Mouse (Mus musculus): ENCODE data around the gene Igf2bp3. TPM values are rescaled to one million over a fixed set of nuclear protein-coding genes. Genes with fewer than 3 reads are reported as not detected.

Igf2bp3 gene
- polyA plus RNA-seq, 1 experiment from 2014 or later, result 122 TPM

GRCm38 (mm10) chr6:49218275-49218802, 3.6 kb upstream of the Igf2bp3 start:
- Histone ChIP-seq H3K4me2 (peak overlapping the region; percentile 74), H3K4me3 (replicated peaks) (peak overlapping the region; percentile 62), H3K27ac (0 out of 2 replicates have a peak overlapping the region, but pooled peaks have one; percentile 96), H3K9me3 (no peaks in the 10 kb centered on the region), H3K27me3 (no peaks in the 10 kb centered on the region), H3K9ac (replicated peaks) (peak overlapping the region; percentile 50), H3K36me3 (no peaks in the 10 kb centered on the region), H3K4me1 (replicated peaks) (peaks cover 6% of the 10 kb centered on the region)
- no peak for ATAC-seq (ENCODE audit: insufficient number of reproducible peaks, insufficient read depth, low FRiP score, low TSS enrichment, low read depth)
- 0% methylated on average over 31 of the region's 31 CpGs for WGBS

DNA sequence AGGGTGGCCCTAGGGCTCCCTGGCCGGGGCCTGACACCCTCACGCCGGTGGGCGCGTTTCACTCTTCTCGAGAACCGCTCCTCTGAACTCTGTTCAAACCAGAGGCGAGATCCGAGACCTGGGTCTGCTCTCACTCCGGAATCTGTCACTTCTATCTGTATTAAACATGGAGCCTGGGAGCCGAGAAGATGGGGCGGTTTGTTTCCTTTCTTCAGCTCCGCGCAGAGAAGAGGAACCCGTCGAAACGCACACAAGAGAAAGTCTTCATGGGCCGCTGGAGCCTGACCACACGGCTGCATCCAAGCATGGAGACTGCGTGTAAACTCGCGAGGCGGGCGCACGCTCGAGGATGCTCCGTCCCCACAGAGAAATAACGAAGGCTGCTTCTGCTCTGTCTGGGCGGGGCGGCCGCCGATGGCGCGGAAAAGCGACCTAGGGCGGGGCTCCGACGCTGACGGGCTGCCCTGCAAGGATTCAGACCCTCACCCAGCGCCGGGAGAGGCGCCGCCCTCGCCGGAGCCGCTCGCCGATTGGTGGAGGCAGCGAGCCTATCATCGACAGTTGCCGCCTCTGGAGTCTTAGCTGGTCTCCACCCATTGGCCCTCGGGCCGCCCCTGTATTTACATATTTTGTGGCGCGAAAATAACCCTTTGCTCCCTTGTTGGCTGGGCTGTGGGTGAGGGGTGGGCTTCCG, 3.0 kb upstream of the Igf2bp3 start:
- Histone ChIP-seq H3K9ac (replicated peaks) (peak overlapping the region; percentile 78), H3K4me2 (peak overlapping the region; percentile 74), H3K9me3 (no peaks in the 10 kb centered on the region), H3K4me3 (replicated peaks) (peak overlapping the region; percentile 62), H3K36me3 (no peaks in the 10 kb centered on the region), H3K27ac (peak overlapping the region; percentile 96), H3K27me3 (no peaks in the 10 kb centered on the region), H3K4me1 (replicated peaks) (peaks cover 10% of the 10 kb centered on the region)
- WGBS, result under 1% methylated on average over 56 of the region's 56 CpGs
- ATAC-seq (ENCODE audit: insufficient number of reproducible peaks, insufficient read depth, low FRiP score, low TSS enrichment, low read depth), result peak; percentile 93

DNA sequence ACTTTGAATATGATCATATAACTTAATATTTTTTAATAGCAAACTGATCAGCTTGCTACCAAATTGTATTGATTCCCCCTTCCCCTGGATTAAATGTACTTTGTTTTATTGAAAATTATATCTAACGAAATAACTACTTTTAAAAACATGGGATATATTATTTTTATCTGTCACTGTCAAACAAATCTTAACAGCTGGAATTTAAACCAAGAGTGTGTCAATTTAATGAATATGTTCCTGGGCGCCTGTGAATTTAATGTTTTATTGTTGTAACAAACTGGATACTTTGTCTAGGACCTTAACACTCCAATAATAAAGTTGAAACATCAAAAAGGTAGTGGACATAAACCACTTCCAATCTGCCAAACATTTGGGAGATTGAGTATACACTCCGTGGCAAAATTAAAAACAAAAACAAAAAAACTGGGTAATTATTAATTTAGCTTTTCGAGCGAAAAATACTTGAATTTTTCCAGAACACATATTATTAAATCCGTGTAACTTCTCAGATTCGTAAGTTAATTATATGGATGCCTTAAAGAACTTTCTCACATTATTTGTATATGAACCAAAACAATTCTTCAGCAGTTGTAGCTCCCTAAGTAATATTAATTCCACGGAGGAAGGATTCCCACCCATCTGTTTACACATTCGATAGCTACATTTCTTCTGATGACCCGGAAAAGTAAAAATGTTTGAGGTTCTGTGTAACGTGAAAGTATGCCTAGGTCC, 2.2 kb upstream of the Igf2bp3 start:
- no peaks in the 10 kb centered on the region for H3K9me3 ChIP-seq
- H3K36me3 ChIP-seq, result no peaks in the 10 kb centered on the region
- H3K27ac ChIP-seq, result peak overlapping the region; percentile 96
- H3K27me3 ChIP-seq, result no peaks in the 10 kb centered on the region
- peak overlapping the region; percentile 74 for H3K4me2 ChIP-seq
- peak overlapping the region; percentile 62 for H3K4me3 ChIP-seq (replicated peaks)
- ATAC-seq (ENCODE audit: insufficient number of reproducible peaks, insufficient read depth, low FRiP score, low TSS enrichment, low read depth), result no peak
- WGBS, result 2% methylated on average over 11 of the region's 11 CpGs
- H3K9ac ChIP-seq (replicated peaks), result peak overlapping the region; percentile 78
- H3K4me1 ChIP-seq (replicated peaks), result peaks cover 18% of the 10 kb centered on the region

GRCm38 (mm10) chr6:49215748-49216585, 1.2 kb upstream of the Igf2bp3 start:
- H3K27ac ChIP-seq, result peak overlapping the region; percentile 99
- H3K9me3 ChIP-seq, result no peaks in the 10 kb centered on the region
- H3K27me3 ChIP-seq, result no peaks in the 10 kb centered on the region
- 2% methylated on average over 14 of the region's 14 CpGs for whole genome bisulfite sequencing
- H3K9ac ChIP-seq (replicated peaks), result peak overlapping the region; percentile 98
- peak; percentile 7 for ATAC-seq (ENCODE audit: insufficient number of reproducible peaks, insufficient read depth, low FRiP score, low TSS enrichment, low read depth)
- H3K4me3 ChIP-seq (replicated peaks), result peak overlapping the region; percentile 98
- H3K4me2 ChIP-seq, result peak overlapping the region; percentile 91
- no peaks in the 10 kb centered on the region for H3K36me3 ChIP-seq
- peaks cover 26% of the 10 kb centered on the region for H3K4me1 ChIP-seq (replicated peaks)

DNA sequence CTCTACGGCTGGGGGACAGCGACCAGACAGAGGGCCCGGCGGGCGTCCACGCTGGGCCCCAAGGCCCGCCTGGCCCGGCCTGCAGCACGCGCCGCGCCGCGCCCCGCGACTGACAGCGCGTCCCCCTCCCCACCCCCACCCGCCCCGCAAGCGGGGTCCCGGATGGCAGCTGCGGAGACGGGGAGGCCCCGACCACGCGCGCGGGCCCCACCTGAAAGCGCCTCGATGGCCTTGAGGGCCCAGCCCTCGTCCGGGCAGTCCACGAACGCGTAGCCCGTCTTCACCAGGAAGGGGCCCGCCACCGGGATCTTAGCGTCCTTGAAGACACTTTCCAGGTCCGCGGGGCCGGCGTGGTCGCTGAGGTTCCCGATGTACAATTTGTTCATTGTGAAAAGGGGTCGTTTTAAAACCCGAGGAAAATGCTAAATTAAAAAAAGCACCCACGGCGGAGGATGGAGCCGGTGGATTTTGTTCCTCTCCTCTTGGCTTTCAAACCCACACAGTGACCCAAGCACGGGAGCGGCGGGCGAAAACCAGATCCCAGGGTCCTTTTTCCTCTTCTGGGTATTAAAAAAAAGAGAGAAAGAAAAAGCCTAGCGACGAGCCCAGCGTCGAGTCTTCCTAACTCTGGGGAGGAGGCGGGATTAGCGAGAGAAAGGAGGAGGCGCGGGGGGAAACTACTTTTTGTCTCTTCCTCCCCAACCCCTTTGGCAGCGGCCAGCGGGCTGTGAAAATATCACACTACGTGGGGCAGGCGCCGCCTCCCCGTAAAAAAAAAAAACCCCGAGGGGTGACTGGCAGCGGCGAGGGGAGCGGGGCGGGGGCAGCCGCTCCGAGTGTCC, 450 bp downstream of the Igf2bp3 start:
- Histone ChIP-seq H3K4me2 (peak overlapping the region; percentile 91), H3K9me3 (no peaks in the 10 kb centered on the region), H3K27me3 (no peaks in the 10 kb centered on the region), H3K27ac (peak overlapping the region; percentile 99), H3K36me3 (no peaks in the 10 kb centered on the region), H3K4me3 (replicated peaks) (peak overlapping the region; percentile 98), H3K9ac (replicated peaks) (peak overlapping the region; percentile 98), H3K4me1 (replicated peaks) (peaks cover 34% of the 10 kb centered on the region)
- WGBS, result under 1% methylated on average over 76 of the region's 76 CpGs
- ATAC-seq (ENCODE audit: insufficient number of reproducible peaks, insufficient read depth, low FRiP score, low TSS enrichment, low read depth), result no peak

DNA sequence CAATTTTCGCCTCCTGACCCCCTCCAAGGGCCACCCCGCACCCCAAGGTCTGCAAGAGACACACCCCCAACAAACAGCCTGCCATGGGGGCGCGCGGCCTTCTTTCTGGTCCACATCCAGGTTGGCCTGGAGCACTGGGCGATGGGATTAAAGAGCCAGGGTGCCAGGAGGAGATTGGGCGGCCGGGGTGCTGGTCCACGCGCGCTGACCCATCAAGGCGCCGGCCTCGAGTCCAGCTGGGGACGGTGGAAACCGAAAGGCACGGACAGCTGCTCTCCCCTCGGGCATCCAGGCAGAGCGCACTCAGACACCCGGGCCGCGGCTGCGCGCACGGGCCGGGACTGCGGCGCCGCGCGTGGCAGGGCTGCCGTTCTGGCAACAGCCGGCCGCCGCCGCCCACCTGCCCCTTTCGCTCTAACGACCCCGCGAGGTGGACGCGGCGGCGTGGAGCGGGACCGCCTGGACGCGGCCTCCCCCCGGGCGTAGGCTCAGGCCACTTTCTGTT, 1.1 kb downstream of the Igf2bp3 start:
- Histone ChIP-seq H3K4me3 (replicated peaks) (peak overlapping the region; percentile 98), H3K27ac (peak overlapping the region; percentile 99), H3K9ac (replicated peaks) (peak overlapping the region; percentile 98), H3K4me1 (replicated peaks) (peaks cover 35% of the 10 kb centered on the region), H3K4me2 (peak overlapping the region; percentile 91), H3K27me3 (no peaks in the 10 kb centered on the region), H3K9me3 (no peaks in the 10 kb centered on the region), H3K36me3 (peaks cover 5% of the 10 kb centered on the region; the same call in 1 of the 2 replicates)
- WGBS, result under 1% methylated on average over 39 of the region's 50 CpGs
- ATAC-seq (ENCODE audit: insufficient number of reproducible peaks, insufficient read depth, low FRiP score, low TSS enrichment, low read depth), result no peak

DNA sequence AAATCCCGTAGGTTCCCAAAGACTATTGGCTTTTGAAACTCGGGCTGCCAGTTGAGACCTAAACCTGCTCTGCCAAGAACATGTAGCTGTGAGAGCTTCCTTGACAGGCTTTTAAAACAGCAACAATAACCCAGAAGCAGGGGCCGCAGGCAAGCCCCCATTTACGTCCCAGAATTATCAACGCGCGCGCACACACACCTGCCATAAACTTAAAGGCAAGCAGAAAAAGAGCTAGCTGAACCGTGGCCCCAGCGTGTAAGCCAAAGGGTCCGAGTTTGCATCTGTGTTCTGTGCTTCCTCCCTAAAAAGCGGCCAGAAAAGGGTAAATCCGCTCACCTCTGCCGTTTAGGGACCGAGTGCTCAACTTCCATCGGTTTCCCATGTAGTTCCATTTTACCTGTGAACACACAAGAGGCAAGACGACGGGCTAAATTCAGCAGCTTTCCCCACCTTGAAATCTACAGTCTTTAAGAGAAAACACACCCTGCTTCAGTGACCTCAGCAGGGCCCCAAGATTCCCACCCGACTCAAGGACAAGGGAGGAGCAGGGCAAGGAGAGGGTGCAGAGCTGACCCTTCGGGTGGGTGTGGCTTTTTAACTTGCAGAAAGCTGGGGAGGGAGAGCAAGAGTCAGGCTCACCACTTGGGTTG, 1.7 kb downstream of the Igf2bp3 start:
- under 1% methylated on average over 20 of the region's 20 CpGs for WGBS
- H3K27me3 ChIP-seq, result no peaks in the 10 kb centered on the region
- H3K9me3 ChIP-seq, result no peaks in the 10 kb centered on the region
- H3K4me2 ChIP-seq, result peak overlapping the region; percentile 91
- H3K4me1 ChIP-seq (replicated peaks), result peaks cover 35% of the 10 kb centered on the region
- H3K9ac ChIP-seq (replicated peaks), result peak overlapping the region; percentile 98
- peaks cover 10% of the 10 kb centered on the region; the same call in 1 of the 2 replicates for H3K36me3 ChIP-seq
- H3K27ac ChIP-seq, result peak overlapping the region; percentile 99
- ATAC-seq (ENCODE audit: insufficient number of reproducible peaks, insufficient read depth, low FRiP score, low TSS enrichment, low read depth), result no peak
- peak overlapping the region; percentile 98 for H3K4me3 ChIP-seq (replicated peaks)

GRCm38 (mm10) chr6:49212141-49212540, 2.6 kb downstream of the Igf2bp3 start:
- Histone ChIP-seq H3K9me3 (no peaks in the 10 kb centered on the region), H3K4me1 (replicated peaks) (peaks cover 35% of the 10 kb centered on the region), H3K27ac (peak overlapping the region; percentile 99; the same call in 1 of the 2 replicates), H3K4me3 (replicated peaks) (peak overlapping the region; percentile 98), H3K27me3 (no peaks in the 10 kb centered on the region), H3K36me3 (peaks cover 11% of the 10 kb centered on the region; the same call in 1 of the 2 replicates), H3K4me2 (peak overlapping the region; percentile 91), H3K9ac (replicated peaks) (peak overlapping the region; percentile 98; the same call in 1 of the 2 replicates)
- ATAC-seq (ENCODE audit: insufficient number of reproducible peaks, insufficient read depth, low FRiP score, low TSS enrichment, low read depth), result no peak
- WGBS, result 10% methylated on average over 4 of the region's 4 CpGs

GRCm38 (mm10) chr6:49211596-49211995, 3.2 kb downstream of the Igf2bp3 start:
- ATAC-seq (ENCODE audit: insufficient number of reproducible peaks, insufficient read depth, low FRiP score, low TSS enrichment, low read depth), result no peak
- Histone ChIP-seq H3K9ac (replicated peaks) (no peak overlapping the region), H3K4me3 (replicated peaks) (0 out of 2 replicates have a peak overlapping the region, but pooled peaks have one; percentile 11), H3K27ac (0 out of 2 replicates have a peak overlapping the region, but pooled peaks have one; percentile 53), H3K27me3 (no peaks in the 10 kb centered on the region), H3K36me3 (peaks cover 14% of the 10 kb centered on the region), H3K4me2 (peak overlapping the region; percentile 54), H3K4me1 (replicated peaks) (peaks cover 35% of the 10 kb centered on the region), H3K9me3 (no peaks in the 10 kb centered on the region)
- WGBS, result 27% methylated on average over 5 of the region's 5 CpGs

Measured in limb, embryonic 12.5 days (tissue).